Mouse (Mus musculus) heart, postnatal 0 days (tissue): ENCODE measurements around the gene Cd151.

Experiments
- CTCF ChIP-seq: IDR thresholded peaks from 2 replicates; pipeline ENCODE4 v1.5.1; 2016; ENCODE audit warnings: antibody characterized with exemption, control low read depth, low read depth
- EP300 ChIP-seq: IDR thresholded peaks from 2 replicates; pipeline ENCODE4 v1.6.1; 2016; ENCODE audit warnings: antibody characterized with exemption, low read depth

DNA sequence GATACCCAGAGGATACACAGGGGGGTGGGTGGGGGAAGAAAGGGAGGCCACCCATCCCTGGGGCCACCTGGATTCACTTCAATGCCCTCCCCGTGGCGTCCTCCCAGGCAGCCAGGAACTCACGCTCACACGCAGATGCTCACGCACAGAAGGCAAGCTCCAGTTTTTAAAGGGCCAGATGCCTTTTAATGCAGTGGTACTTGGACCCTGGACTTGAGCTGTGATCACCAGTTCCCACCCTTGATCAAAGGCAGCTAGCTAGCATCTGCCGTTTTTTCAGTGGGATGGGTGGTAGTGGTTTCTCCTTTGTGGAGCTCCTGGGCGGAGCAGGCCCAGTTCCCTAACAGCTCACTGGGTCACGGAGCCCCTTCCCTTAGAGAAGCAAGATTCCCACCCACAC, 32.7 kb upstream of the Cd151 start:
- TF ChIP-seq CTCF (no peak), EP300 (no peak)
